Mouse (Mus musculus) adrenal gland, adult 8-10 months (tissue): ENCODE measurements at regions not wholly inside any gene's neighbourhood (a gene's known extent, or its start where the extent isn't known, plus 50 kb on each side); places are given as distances from the start of the nearest gene placed in this dataset.

Experiments
- microRNA-seq, 2 experiments: library from miRNA; unstranded; fragments of <30 nt; microRNA quantifications; one replicate each; pipeline ENCODE4 v1.2.0; 2022

Small RNA genes lying in the stretch of these regions (microRNA-seq; reads per million reads assigned to microRNA genes)
- gene Gm23400 (0 reads per million in 2 experiments), gene Gm27359 (0 reads per million in 2 experiments)
